Mouse (Mus musculus) liver, adult (tissue): ENCODE measurements around the gene Hmgcs1.

ENCODE experiments used
- GATA4 ChIP-seq: IDR thresholded peaks from 2 replicates; pipeline ENCODE4 v1.6.1; 2014; ENCODE audit warnings: mild to moderate bottlenecking, low read length; ENCODE audit not compliant: insufficient replicate concordance

Hmgcs1 gene

GRCm38 (mm10) chr13:119729406-119729805 lies 39.2 kb downstream of the Hmgcs1 start:
- no peak for TF ChIP-seq GATA4

GRCm38 (mm10) chr13:119731448-119731847 lies 41.3 kb downstream of the Hmgcs1 start:
- TF ChIP-seq GATA4, result no peak

GRCm38 (mm10) chr13:119741390-119742237 lies 51.4 kb downstream of the Hmgcs1 start:
- TF ChIP-seq GATA4, result no peak

GRCm38 (mm10) chr13:119742711-119743415 lies 52.7 kb downstream of the Hmgcs1 start:
- TF ChIP-seq GATA4, result no peak

GRCm38 (mm10) chr13:119743470-119743869 lies 53.3 kb downstream of the Hmgcs1 start:
- no peak for TF ChIP-seq GATA4

DNA sequence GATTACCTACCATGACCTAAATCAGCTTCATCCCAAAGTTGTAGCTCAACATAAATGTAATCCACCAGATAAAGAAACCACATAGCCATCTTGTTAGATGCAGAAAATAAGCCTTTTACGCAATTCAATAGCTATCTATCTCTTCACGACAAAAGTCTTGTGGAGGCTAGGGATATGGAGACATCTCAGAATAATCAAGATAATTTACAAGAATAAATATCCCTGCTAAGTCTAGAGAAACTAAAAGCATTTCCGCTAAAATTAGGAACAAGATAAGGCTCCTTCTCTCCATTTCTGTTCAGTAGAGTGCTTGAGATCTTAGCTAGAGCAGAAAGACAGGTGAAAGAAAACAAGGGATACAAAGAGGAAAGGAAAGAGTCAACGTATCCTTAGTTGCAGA lies 56.8 kb downstream of the Hmgcs1 start:
- no peak for TF ChIP-seq GATA4

DNA sequence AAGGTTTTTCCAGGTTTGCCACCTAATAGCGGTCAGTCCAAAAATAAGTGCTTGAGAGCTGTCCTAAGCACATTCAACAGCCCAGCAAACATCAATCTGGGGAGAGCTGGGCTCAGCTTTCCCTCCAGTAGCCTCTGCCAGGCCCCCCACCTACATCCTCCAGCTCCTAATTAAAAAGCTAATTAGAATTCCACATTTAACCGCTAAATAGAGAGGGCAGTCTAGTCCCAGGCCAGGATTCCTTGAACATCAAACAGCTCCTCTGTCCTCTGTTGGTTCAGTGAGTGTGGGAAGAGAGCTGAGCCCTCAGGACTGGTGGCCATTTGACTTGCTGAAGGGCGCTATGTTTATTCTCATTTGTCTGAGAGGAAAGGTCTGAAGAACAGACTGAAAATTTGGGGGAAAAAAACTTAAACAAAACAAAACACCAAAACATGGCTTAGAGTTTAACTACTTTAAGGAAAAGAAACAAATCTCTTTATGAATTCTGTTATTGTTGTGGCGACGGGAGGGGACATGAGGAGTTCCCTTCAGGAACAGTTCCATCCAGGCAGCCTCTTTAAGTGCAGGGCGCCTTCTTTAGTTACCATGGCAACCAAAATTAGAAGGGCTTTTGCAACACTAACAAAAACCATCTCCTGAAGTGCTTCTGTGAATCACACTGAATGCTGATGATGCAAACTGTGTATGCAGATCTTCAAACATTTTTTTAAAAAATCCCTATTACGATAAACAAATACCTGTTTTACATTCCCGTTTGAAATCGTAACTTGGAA lies 63.9 kb downstream of the Hmgcs1 start:
- TF ChIP-seq GATA4, result no peak

- TF ChIP-seq GATA4, result no peak
These were observed 64.4 kb downstream of the Hmgcs1 start for GRCm38 (mm10) chr13:119754635-119755020.

GRCm38 (mm10) chr13:119755141-119755547 lies 65.0 kb downstream of the Hmgcs1 start:
- TF ChIP-seq GATA4, result no peak

DNA sequence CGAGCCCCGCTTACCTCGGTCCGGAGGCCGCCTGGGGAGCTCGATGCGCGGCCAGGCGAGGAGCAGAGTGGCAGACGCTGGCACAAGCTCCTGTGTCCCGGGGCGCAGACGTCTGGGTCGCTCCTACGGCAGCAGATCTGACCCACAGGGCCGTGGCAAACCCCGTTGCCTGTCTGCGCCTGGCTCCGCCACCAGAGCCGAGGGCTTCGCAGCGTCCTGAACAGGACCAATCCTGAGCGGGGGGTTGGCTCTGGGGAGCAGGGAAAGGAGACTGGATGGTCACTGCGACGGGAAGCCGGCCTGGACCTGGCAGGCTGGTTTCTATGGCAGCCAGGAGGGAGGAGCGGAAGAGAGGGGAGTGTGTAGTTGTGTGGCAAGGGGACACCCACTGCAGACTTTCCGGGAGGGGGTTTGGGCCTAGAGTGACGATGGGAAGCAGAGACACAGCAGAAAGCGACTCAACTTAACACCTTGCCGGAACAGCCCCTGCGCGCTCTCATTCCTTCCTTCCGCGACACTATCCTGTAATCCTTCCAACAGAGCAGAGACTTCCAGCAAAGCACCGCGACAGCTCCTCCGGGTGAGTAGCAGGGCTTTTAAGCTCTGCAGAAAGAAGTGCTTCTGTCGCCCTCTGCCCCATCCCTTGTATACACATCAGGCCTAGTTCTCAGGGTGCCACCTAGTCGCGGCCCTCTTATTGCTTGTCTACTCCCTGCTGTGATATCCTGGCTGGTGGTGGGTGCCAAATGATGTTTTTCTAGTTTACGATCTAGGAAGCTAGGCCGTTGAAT lies 65.7 kb downstream of the Hmgcs1 start, which contains the start of gene Nim1k:
Gene Nim1k (minus strand): TSS at position 202 of the 791 bp plus-strand sequence.
- TF ChIP-seq GATA4, result no peak

DNA sequence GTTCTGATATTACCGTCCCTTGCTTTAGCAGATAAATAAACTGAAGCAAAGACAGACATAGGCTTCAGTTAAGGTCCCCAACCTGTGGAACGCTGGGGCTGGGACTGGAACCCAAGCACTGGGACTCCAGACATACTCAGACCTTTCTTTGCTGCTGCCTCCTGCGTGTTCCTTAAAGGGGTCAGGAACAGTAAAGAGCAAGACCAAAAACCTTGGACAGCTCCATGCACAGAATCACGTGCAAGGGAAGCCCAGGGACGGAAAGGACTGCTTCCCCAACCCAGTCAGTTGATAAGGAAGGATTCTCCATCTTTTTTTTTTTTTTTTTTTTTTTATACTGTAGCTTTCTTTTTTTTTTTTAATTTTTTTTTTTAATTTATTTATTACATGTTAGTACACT lies 66.7 kb downstream of the Hmgcs1 start:
- TF ChIP-seq GATA4, result no peak
